Mouse (Mus musculus) heart, postnatal 10 days (tissue): ENCODE results near the gene Gramd2. TPM values are rescaled to one million over a fixed set of nuclear protein-coding genes. Genes with fewer than 3 reads are reported as not detected.

Experiments
- DNase-seq, 2 experiments: peaks; one replicate each; pipeline ENCODE4 v3.0.0; 2021
- intact Hi-C: fragments of 180-260 bp; cut with DNase I; formaldehyde crosslinking; loops from one replicate; pipeline ENCODE4 v1.15.1; 2025
- total RNA-seq, 2 experiments: library from RNA; stranded (reverse); gene quantifications; 2 replicates each; pipeline ENCODE4 v1.2.3; 2021

Gene Gramd2
- total RNA-seq, 2 experiments from 2014 or later = 0.26 TPM; not detected in 1

DNA sequence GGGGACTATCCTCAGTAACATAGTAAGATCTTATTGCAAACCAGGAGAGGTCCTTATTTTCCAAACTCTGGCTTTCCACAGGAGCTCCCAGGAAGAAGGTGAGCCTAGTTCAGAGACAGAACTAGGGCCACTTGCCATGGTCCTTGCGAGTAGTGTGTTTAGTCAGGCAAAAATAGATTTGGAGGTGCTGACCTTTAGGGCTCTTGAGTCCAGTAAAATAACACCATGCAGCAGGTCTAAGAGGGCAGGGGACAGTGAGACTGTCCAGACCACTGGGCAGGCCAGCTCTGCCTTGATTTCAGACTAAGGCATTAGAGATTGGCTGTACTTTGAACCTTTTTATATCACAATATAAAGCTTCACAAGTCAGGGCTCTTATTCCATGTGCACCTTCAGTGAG lies 13.1 kb upstream of the Gramd2 start:
- intact Hi-C loops = no loop called here
- peak in 1 of 2 experiments; percentile 19 for DNase-seq

DNA sequence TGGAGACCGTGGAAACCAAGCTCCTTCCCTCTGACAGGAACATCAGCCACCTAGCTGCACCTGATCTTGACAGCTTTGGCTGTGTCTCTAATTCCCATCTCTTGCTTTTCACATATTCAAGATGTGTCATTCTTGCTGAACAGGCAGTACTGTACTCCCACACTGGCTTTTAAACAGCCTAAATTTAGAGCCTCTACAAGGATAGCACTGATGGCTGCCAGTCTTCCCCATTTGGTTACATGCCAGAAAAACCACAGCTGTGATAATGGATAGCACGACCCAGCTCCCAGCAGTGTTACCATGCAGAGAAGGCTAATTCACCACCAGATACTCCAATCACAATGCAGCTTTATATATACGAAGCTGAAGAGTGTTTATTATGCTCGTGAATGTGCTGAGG lies 12.7 kb upstream of the Gramd2 start:
- intact Hi-C loops = no loop called here
- peak; percentile 68 to 73 for DNase-seq

DNA sequence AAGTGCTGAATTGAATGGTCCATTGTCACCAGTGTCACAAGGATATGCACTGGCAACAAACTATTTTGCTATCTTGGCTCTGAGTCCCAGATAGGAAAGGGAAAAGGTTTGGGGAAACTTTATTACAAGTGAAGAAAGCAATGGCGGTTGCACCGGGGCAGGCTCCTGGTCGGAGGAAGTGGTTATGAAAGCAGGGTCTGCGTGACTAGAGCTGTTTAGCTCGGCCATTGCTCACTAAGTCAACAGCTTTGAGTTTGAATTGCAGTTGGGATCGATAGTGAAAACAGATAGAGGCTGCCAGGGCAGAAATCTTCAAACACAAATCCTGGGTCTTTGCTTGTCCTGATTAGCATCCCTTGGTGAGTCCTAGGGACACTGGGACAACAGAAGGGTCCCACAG lies 12.0 kb upstream of the Gramd2 start:
- intact Hi-C loops = no loop called here
- DNase-seq = no peak

DNA sequence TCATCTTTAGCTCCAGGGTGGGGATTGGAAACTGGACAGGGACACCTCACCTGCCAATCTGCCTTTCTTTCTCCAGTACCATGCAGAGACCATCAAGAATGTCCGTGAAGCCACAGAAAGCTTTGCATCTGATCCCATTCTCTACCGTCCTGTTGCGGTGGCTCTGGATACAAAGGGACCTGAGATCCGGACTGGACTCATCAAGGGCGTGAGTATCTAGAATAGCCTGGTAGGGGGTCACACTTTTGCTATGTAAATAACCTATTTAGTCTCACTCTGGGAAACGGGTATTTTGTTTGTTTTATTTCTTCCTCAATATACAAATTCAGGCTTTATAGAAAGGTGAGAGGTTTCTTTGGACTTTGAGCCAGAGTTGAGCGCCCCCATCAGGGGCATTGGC lies 11.5 kb upstream of the Gramd2 start:
- no peak for DNase-seq

DNA sequence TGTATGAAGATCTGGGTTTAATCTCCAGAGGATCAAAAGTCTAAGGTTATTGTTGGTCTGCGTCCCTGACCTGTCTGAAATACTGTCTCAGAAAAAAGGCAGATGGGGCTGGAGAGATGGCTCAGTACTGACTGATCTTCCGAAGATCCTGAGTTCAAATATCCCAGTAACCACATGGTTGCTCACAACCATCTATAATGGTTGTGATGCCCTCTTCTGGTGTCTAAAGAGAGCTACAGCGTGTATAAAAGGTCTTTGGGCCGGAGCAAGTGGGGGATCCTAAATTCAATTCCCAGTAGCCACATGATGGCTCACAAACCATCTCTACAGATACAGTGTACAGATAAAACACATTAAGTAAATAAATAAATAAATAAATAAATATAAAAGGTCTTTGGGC lies 10.8 kb upstream of the Gramd2 start:
- intact Hi-C loops = no loop called here

More for the DNA sequence above, 11.5 kb upstream of the Gramd2 start:
- intact Hi-C loops = no loop called here

DNA sequence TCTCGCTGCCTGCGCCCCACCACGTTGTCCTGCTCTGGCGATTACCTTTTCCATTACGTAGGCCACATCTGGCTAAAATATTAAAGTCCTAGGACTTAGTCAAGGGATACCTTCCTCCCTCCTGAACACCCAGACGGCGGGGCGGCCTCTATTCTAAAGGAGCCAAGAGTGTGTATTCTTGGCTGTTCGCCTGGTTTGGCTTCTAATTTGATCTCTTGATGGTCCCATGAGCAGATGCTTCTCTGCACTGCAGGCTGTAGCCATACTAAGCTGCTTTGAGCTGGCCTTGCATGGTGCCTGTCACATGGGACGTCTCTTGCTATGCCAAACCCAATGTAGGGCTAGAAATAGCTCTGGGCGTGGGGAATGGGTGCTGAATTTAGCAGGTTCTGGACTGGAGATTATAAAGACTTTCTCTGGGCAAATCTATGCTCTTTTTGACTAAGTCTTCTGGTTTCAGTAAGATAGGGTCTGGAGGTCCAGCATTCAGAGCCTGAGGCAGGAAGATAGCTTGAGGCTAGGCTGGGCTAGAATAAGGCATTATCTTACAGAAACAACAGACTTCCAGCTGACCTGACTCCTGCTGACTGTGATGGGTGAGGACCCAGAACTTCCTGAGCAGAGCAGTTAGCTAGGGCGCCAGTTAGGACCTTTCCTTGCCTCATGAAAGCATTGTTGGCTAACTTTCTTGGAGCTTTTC lies 7.6 kb upstream of the Gramd2 start:
- intact Hi-C loops = loop anchor here (2.0 kb wide), 1 partner anchor 16 kb away; the partner anchor contains the start of gene Pkm
- DNase-seq = peak; percentile 78 to 86

More for the DNA sequence above, 10.8 kb upstream of the Gramd2 start:
- peak in 1 of 2 experiments; percentile 3 for DNase-seq

DNA sequence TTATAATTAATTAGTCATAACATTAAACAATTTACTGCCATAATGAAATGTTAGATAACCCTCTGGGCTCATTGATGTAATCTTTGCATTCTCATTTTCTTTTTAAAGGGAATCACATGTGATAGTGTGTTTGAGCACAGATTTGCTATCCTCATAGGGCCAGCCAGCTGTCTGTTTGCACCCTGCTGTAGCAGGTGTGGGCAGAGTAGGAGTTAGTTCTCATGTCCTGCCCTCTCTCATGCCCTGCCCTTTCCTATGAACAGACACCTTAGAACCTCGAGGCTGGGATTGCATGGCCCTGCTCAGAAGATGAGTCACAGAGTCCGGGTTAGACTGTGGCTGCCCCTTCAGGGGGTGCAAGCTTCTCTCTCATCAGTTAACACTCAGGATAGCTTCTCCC lies 6.5 kb upstream of the Gramd2 start:
- intact Hi-C loops = loop anchor here (2.0 kb wide), 1 partner anchor 17 kb away; the partner anchor contains the start of gene Pkm
- DNase-seq = no peak

DNA sequence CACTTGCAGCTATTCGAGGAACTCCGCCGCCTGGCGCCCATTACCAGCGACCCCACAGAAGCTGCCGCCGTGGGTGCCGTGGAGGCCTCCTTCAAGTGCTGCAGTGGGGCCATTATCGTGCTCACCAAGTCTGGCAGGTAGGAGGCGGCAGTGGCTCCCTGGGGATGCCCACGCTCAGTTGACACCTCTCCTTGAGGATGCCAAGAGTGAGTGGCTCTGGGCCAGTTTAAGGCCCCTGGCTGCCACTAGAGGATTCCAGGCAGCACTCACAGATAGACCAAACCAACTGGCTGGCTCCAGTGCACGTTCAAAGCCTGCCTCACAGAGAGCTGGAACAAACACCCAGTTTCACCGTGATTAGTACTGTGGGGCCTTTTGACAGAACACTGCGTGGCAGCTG lies 4.3 kb upstream of the Gramd2 start:
- intact Hi-C loops = loop anchor here (5.0 kb wide), 1 partner anchor 108 kb away; no protein-coding TSS in a partner anchor

DNA sequence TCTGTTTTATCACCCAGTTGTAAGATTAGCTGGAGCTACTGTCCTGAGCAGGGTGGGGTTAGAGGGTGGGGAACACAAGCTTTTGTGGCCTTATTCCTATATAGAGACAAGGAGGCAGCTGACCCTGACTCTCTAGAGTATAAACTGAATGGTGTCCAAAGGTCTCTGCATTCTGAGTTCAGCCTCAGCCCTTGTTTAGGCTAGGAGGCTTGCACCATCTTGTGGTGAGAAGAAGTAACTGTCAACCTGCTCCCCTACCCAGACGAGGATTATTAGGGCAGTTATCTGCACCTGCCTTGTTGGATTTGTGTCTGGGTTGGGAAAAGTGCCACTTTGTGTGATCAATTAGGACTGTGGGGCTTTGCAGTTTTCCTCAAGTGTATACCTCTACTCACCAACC lies 1.6 kb upstream of the Gramd2 start:
- intact Hi-C loops = loop anchor here (5.0 kb wide), 1 partner anchor 111 kb away; no protein-coding TSS in a partner anchor
- DNase-seq = peak in 1 of 2 experiments; percentile 48

More for the DNA sequence above, 4.3 kb upstream of the Gramd2 start:
- peak; percentile 64 to 69 for DNase-seq

DNA sequence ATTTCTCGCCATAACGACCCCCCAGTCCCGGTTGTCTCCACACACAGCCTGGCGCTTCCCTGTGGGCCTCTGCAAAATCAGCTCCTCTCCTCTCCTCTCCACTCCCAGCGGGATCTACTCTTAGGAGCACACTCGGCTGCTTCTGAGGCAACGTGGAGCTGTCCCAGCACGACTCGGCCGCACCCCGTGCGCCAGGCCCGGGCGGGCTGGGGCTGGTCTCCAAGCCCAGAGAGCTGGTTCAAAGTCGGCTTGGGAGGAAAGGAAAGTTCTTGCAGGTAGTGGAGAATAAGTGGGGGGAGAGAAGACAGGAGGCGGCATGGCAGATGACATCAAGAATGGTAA lies 561 bp downstream of the Gramd2 start:
- DNase-seq = no peak
- intact Hi-C loops = no loop called here

DNA sequence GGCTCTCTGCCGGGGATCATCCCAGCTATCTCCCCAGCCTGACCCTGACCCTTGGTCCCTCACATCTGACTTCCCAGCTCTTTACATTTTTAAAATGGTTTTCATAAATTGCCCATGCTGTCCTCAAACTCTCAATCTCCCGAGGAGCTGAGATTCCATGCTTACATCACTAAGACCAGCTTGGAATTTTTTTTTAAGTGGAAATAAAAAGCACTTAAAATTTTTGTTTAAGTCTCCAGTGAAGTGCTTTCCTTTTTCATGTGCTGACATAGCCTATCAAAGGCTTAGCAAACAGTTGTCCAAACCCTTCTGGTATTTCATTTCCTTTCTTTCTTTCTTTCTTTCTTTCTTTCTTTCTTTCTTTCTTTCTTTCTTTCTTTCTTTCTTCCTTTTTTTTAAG lies 4.1 kb downstream of the Gramd2 start:
- intact Hi-C loops = no loop called here
- DNase-seq = no peak

DNA sequence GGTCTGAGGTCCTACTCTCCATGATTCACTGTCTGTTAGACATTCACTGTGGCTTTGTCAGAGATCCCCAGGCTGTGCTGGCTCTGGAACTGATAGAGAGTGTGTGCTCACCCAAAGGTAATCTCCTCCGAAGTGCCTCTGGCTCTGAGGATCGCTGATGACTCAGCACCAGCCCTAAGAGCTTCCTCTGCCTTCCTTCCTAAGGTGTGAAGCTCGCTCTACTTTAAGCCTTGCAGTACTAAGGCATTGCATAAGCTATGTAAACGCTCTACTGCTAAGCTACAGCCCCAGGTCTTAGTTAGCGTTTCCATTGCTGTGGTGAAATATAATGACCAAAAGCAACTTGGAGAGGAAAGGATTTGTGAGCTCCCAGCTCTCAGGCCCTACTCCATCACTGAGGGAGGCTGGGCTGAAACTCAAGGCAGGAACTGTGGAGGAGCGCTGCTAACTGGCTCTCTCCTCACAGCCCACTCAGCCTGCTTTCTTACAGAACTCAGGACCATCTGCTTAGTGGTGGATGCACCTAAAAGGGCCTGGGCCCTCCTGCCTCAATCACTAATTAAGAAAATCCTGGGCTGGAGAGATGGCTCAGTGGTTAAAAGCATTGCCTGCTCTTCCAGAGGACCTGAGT lies 7.6 kb downstream of the Gramd2 start:
- DNase-seq = no peak
- intact Hi-C loops = no loop called here

DNA sequence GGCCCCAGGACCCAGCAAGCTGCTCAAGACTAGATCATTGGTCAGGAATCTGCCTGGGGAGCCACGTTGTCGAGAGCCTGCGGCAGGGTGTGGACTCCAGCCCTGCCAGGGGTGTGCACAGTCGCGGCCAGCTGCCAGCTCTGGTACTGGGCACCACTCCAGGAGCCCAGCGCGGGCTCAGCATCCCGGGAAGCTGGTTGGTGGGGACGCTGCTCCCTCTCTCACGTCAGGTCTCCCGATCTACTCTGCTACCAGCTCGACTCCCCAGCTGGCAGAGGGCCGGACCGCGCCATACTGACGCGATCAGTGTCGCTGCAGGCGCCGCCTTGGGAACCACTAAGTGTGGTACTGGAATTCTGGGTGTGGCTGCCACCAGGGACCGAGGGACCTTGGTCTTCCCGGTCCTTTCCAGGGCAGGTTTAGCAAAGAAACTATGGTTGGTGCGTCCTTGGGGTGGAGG lies 11.7 kb downstream of the Gramd2 start:
- DNase-seq = peak; percentile 93
- intact Hi-C loops = no loop called here

DNA sequence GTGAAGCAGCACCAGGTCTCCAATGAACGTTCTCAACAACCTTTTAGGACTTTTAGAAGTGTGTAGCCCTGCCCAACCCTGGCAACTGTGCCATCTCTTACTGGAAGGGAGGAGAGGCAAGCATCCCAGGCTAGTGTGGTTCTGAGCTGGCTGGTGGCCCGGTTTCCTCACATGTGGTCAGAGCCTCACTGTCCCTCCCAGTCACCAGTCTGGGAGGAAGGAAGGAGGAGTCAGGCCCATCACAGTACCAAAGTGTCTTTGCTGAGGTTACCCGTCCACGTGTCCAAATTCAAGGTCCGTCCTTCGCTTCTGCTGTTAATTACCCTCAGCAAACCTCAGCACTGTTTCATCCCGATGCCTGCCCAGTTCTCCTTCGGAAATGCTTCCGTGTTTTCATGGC lies 12.2 kb downstream of the Gramd2 start:
- intact Hi-C loops = no loop called here
- peak; percentile 42 to 58 for DNase-seq

DNA sequence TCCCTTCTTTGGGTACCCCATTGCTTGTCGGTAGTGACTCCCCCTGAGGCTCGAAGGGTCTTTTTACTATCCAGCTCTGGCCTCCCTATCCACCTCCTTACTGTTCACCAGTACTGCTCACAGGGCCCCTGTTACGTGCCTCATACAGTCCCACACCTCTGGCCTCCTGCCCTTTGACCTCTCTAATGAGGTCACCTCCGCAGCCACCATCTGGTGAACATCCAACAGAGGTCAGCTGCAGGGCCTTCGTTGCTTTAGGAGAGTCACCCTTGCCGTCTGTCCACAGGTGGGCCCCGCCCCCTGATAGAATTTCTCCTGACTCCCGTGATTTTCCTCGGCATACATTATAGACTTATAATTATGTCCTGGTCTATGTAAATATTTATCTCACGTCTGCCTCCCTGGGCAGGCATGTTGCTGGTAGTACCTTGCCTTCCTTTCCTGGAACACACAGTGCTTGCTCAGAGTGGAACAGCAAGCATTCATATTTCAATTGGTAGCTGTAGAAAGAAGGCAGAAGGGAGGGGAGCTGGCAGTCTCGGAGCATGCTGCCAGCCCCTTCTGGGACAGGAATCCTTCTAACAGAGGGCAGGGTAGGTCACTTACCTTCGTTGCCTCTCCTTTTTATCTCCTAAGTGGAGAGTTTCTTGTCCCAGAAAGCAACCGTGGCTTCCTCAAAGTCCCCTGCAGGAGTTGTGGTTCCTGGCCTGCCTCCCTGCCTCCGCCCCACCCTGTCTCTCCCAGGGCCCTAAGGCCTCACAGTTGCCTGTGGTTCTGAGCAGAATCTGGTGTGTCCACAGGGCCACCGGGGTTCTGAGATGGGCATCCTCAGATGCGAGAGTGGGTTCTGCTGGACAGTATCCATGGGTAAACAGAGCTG lies 14.9 kb downstream of the Gramd2 start:
- no peak for DNase-seq
- intact Hi-C loops = no loop called here

DNA sequence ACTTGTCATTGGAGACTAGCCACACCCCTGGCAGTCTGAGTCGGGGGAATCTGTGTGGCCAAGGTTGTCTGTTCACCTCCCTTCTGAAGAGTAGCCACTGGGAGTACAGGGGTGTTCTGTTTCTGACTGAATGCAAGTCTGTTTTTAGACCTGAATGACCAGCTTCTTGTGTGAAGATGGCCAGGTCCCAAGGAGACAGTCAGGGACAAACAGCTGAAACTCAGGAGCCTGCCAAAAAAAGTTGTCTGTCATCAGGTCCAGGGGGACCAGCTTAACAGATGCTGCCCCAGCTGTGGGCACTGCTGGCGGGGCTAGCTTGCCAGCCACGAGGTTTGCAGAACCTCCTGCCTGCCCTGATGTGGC lies 15.5 kb downstream of the Gramd2 start:
- intact Hi-C loops = no loop called here
- DNase-seq = peak in 1 of 2 experiments; percentile 46

DNA sequence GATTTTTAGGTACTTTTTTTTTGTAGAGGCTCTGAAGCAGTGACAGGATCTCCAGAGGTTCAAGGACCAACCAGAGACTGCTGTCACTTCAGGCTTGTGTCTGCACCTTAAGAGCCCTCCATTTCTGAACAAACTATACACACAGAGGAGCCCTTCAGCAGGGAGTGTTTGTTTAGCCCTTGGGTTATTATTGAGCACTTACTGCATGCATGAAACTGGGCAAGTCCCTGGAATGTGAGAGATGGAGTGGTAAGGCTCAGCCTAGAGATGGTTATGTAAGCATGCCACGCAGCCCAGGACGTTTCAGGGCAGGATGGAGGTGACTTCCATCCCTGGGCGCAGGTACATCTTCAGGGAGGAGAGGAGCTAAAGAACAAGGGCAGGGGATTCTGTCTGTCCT lies 16.4 kb downstream of the Gramd2 start:
- intact Hi-C loops = no loop called here
- no peak for DNase-seq

DNA sequence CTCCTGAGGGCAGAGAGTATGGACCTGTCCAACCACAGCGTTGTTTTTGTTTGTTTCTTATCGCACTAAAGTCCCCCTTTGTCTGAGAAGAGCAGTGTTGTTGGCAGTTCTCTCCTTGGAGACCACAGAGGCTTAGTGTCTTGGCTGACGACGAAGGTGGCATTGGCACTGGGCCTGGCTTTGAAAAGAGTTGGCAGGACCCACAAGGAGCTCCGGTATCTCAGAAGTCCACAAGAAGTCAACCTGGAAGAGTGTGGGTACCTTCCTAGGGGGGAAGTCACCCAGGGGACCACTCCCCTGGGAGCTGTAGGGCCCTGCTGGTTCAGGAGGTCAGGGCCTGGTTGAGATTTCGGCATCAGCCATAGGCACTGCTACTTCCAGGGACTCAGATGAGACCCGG lies 21.1 kb downstream of the Gramd2 start:
- no peak for DNase-seq
- intact Hi-C loops = no loop called here

DNA sequence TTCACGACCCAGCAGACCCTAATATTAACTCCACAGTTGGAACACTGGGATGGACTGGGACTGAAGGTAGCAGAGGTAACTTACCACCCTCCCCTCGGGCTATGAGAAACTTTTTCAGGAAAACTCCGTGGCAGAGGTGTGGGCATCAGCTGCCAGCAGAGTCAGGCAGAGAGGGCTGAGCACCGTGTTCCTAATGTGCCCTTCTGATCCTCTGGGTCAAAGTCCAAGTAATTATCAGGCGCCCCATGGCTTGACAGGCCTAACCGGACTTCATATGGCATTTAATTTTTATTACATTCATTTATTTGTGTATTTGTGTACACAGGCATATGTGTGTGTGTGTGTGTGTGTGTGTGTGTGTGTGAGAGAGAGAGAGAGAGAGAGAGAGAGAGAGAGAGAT lies 23.2 kb downstream of the Gramd2 start:
- no peak for DNase-seq
- intact Hi-C loops = no loop called here

DNA sequence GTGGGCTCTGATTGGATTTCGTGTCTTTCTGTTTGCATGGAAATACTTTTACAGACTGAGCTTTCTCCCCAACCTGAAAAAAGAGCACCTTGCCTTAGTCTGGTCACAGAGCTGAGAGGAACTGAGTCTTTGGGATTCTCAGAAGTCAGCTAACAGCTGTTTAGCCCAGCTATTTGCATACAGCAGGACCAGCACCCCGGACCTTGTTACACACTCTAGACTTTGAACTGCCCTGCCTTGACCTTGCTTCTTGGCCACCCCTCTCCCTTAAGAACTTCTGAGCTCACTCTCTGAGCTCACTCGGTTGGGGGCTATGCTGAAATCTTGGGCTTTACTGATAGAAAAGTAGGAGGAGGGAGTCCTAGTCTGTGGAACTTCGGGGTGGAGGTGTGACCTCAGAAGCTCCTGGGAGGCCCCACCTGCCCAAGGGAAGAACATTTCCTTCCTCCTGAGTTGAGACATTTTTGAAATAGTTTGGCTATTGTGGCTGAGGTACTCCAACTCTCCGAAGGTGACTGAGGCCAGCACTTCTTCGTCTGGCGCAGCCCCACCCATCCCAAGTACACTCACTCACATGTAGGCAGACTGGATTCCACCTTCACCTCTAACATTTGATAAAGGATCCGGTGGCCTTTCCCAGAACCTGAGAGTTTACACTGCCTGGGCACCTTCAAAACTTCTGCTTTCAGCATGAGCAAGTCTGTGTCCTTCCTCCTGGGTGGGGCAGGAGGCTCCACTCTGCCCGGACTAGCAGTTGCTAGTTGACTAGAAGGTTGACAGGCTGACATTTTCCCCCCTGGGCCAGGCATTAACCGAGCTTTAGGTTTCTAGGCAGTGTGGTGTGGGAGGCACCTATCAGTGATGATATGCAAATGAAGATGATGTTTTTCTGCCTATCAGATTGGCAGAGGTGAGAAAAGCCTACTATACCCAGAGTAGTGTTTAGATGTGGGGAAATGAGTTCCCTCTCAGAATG lies 27.2 kb downstream of the Gramd2 start:
- no peak for DNase-seq
- intact Hi-C loops = no loop called here
